Mouse (Mus musculus) gastrocnemius, postnatal 14 days (tissue): ENCODE data around the gene Map4k4. TPM values are rescaled to one million over a fixed set of nuclear protein-coding genes. Genes with fewer than 3 reads are reported as not detected.
A peak's percentile ranks its signal among the peaks of the same experiment; 100 is the strongest.

Source experiments
- DNase-seq: peaks from one replicate; pipeline ENCODE4 v3.0.0; 2021; ENCODE audit warnings: mixed read lengths
- intact Hi-C: fragments of 180-260 bp; cut with DNase I; formaldehyde crosslinking; loops from one replicate; pipeline ENCODE4 v1.15.1; 2025; ENCODE audit warnings: low total_unique reads
- total RNA-seq, 2 experiments: library from RNA; stranded (reverse); gene quantifications; 2 replicates each; pipeline ENCODE4 v1.2.3; 2021

Gene Map4k4
- total RNA-seq, 2 experiments from 2014 or later, result 53.2 to 53.6 TPM

DNA sequence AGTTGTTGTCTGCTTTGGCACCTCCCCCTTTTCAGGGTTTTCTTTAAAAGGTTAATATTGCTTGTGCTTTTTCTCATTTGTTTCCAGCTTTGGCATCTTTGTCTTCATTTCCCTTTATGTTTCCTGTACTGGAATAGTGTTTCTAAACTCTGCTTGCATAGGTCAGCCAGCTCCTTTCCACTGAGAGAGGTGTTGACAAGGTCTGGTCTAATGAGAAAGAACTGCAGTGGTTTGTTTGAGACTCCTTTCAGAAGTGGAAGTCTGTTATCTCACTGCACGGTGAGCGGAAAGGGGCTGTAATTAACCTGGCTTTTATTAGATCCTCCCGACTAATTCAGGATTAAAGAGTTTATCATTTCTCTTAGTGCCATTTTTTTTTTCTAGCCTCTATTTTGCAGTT lies 49.9 kb downstream of the Map4k4 start:
- intact Hi-C loops, result no loop called here
- DNase-seq, result no peak

DNA sequence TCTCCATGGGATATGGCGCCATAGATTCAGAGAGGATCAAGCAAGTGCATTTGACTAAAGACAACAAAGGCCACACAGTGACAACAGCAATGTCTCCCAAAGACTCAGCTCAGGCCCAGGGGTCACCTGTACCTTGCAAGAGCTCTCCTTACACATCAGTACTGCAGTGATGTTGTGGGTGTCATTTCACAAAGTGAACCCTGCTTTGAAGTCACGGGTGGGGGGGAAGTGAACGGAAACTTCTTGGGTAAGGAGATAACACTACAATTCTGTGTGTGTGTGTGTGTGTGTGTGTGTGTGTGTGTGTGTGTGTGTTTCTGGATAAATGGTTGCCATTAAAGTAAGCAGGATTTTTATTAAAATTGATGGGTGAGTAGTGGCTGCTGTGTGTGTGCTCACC lies 53.9 kb downstream of the Map4k4 start:
- intact Hi-C loops, result no loop called here
- DNase-seq, result no peak

DNA sequence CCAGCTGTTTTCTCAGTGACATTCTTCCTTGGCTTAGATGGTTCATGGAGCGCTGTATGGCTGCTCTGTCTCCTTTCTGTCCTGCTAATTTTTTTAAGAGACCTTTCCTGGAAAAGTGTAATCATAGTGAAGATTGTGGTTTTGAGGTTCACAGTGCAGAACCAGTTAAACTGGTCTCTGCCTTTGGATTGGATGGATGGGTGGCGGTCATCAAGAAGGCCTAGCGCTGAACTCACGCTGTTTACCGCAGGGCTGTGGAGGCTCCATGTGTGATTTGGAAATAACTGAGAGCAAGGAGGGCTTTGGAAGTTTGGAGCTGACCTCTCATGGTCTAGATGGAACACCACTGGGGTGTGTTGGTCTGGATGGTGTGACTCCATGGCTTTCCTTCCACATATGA lies 56.0 kb downstream of the Map4k4 start:
- DNase-seq, result no peak
- intact Hi-C loops, result no loop called here

GRCm38 (mm10) chr1:39957981-39958380 lies 57.3 kb downstream of the Map4k4 start:
- DNase-seq, result no peak
- intact Hi-C loops, result no loop called here

- intact Hi-C loops, result no loop called here
- no peak for DNase-seq
Observed at GRCm38 (mm10) chr1:39960623-39961022, 59.9 kb downstream of the Map4k4 start.

- intact Hi-C loops, result no loop called here
Observed at GRCm38 (mm10) chr1:39961113-39961512, 60.4 kb downstream of the Map4k4 start.

DNA sequence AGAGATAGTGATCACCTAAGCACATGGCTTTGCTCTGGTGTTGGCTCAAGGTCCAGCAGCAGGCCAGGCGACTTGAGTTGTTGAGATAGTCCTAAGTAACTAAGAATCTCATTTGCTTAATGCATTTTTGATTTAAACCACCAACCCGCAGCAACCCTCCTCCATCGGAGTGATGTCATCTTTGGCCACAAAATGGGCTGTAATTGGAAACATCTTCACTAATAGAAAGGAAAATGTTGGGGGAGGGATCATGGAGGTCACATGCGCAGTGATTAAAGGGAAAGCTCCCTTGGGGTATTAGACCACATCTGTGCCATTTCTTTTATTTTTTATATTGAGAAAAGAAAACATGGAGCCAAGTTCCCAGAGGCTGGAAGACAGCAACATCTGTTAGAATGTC lies 61.6 kb downstream of the Map4k4 start:
- DNase-seq, result no peak
- intact Hi-C loops, result no loop called here

More at GRCm38 (mm10) chr1:39961113-39961512, 60.4 kb downstream of the Map4k4 start:
- DNase-seq, result no peak

GRCm38 (mm10) chr1:39962840-39963239 lies 62.1 kb downstream of the Map4k4 start:
- intact Hi-C loops, result no loop called here
- DNase-seq, result no peak

- no peak for DNase-seq
- intact Hi-C loops, result no loop called here
Observed at GRCm38 (mm10) chr1:39963821-39964220, 63.1 kb downstream of the Map4k4 start.

DNA sequence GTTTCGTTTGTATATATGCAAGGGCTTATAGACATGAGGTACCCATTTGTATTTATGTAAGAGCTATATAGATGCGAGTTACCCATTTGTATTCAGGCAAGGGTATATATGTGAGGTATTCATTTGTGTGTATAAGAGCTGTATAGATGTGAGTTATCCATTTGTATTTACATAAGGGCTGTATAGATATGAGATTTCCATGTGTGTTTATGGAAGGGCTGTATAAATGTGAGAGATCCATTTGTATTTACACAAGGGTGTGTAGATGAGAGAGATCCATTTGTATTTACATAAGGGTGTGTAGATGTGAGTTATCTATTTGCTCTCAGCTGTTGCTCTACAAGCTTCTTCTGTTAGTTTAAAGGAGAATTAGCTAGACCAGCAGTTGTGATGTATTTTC lies 63.7 kb downstream of the Map4k4 start:
- no peak for DNase-seq
- intact Hi-C loops, result no loop called here

DNA sequence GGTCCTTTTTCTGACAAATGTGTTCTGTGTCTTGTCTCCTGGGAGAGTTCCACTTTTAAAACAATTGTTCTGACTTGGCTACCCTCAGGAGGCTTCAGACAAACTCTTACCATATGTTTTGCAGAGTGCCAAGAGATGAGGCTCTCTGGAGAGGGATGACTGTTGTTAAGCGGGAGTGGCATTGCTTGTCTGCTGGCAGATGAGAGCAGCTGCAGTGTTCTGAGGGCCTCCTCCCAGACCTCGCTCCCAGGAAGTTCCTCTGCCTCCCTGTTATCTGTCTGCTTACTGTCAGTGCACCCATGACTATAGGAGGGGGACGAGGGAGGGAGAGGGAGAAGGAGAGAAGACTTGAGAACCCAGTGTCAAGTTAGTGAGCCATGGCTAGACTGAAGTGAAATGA lies 64.7 kb downstream of the Map4k4 start:
- DNase-seq, result no peak
- intact Hi-C loops, result no loop called here

GRCm38 (mm10) chr1:39968999-39969398 lies 68.3 kb downstream of the Map4k4 start:
- intact Hi-C loops, result no loop called here
- no peak for DNase-seq

GRCm38 (mm10) chr1:39969771-39970406 lies 69.2 kb downstream of the Map4k4 start:
- intact Hi-C loops, result no loop called here

DNA sequence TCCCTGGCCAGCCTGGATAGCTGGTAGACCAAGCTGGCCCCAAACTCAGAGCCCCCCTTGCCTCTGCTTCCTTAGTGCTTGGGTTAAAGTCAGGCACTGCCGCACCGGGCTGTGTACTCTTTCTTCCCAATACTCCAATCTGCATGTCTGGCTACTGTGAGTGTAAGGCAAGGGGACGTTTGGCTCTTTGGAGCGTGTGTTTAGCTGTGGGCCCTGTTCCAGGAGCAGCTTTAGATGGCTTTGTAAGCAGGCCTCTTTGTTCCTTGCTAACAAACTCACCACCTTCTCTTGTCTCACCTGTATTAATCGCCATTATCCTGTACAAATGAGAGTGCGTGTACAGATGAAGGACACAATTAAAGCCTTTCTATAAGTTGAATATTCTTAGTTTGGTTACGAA lies 71.7 kb downstream of the Map4k4 start:
- intact Hi-C loops, result no loop called here
- DNase-seq, result no peak

More at GRCm38 (mm10) chr1:39969771-39970406, 69.2 kb downstream of the Map4k4 start:
- peak; percentile 47 for DNase-seq

DNA sequence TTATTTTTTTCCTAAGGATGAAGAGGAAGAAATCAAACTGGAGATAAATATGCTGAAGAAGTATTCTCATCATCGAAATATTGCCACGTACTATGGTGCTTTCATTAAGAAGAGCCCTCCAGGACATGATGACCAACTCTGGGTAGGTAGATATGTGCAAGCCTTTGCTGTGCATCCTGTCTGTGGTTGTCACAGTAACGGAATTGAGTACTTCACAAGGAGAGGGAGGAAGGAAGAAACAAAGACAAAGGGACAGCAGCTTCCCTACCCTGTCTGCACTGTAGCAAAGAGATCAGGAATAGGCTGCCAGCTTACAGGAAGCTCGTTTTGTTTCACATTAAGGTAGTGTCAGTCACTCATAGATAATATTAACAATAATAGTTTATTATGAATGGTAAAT lies 73.2 kb downstream of the Map4k4 start:
- intact Hi-C loops, result no loop called here
- DNase-seq, result no peak

DNA sequence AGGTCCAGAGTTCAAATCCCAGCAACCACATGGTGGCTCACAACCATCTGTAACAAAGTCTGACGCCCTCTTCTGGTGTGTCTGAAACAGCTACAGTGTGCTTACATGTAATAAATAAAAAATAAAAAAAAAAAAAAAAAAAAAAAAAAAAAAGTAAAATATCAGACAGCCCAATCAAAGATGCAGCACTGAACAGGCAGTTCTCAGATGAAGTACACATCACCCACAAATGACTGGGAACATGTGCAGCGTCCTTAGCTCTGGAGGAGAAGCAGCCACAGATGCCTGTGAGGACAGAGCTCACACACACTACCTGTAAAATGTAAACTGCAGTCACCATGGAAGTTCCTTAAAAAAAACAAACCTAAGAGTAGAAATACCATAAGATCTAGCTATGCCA lies 74.3 kb downstream of the Map4k4 start:
- no peak for DNase-seq
- intact Hi-C loops, result no loop called here

DNA sequence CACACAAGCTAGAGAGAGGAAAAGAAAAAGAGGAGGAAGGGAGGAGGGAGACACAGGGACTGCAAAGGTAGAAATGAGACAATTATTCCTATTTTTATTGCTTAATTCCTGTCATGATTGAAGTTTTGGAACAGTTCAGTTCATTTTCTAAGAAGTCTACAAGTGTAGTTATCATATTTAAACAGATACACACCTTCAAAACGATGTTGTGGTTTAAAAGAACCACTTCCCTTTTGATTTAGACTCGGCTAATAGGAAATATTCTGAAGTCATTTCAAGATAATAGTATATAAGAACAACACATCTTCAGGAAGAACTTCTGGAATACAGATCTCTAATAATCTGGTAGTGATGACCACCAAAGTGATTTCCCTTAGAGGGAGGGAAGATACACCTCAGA lies 75.4 kb downstream of the Map4k4 start:
- DNase-seq, result no peak
- intact Hi-C loops, result no loop called here

- intact Hi-C loops, result no loop called here
- no peak for DNase-seq
Observed at GRCm38 (mm10) chr1:39976847-39977744, 76.4 kb downstream of the Map4k4 start.

- no peak for DNase-seq
- intact Hi-C loops, result no loop called here
Observed at GRCm38 (mm10) chr1:39978781-39979486, 78.2 kb downstream of the Map4k4 start.
